Mouse (Mus musculus) lung, embryonic 15.5 days (tissue): ENCODE results near the gene H2afy. TPM values are rescaled to one million over a fixed set of nuclear protein-coding genes. Genes with fewer than 3 reads are reported as not detected.

Experiments used
- ATAC-seq: fragments of 200-750 bp; cut with Nextera tagmentation; 2 replicates; pipeline ENCODE4 v1.8.0; 2017; ENCODE audit warnings: moderate number of reproducible peaks, borderline replicate concordance; ENCODE audit not compliant: low FRiP score, low TSS enrichment; ENCODE audit errors: extremely low read depth
- H3K27ac ChIP-seq: fragments of 300-500 bp; sonication (generic); 2 replicates; pipeline ENCODE4 v1.5.1; 2015; ENCODE audit warnings: moderate library complexity, mild to moderate bottlenecking, inconsistent platforms
- H3K27me3 ChIP-seq: fragments of 300-500 bp; sonication (generic); 2 replicates; pipeline ENCODE4 v1.6.1; 2015; ENCODE audit warnings: inconsistent platforms
- H3K36me3 ChIP-seq: fragments of 300-500 bp; sonication (generic); 2 replicates; pipeline ENCODE4 v1.6.1; 2015; ENCODE audit warnings: inconsistent platforms
- H3K4me1 ChIP-seq: fragments of 300-500 bp; sonication (generic); 2 replicates; pipeline ENCODE4 v1.6.1; 2015; ENCODE audit warnings: inconsistent platforms
- H3K4me2 ChIP-seq: fragments of 300-500 bp; sonication (generic); 2 replicates; pipeline ENCODE4 v1.6.1; 2015; ENCODE audit warnings: inconsistent platforms, mild to moderate bottlenecking, moderate library complexity
- H3K4me3 ChIP-seq: fragments of 300-500 bp; sonication (generic); 2 replicates; pipeline ENCODE4 v1.5.1; 2015; ENCODE audit warnings: mild to moderate bottlenecking, inconsistent platforms
- H3K9ac ChIP-seq: fragments of 300-500 bp; sonication (generic); 2 replicates; pipeline ENCODE4 v1.6.1; 2015; ENCODE audit warnings: inconsistent platforms
- H3K9me3 ChIP-seq: fragments of 300-500 bp; sonication (generic); 2 replicates; pipeline ENCODE4 v1.6.1; 2016; ENCODE audit warnings: inconsistent platforms
- WGBS: fragments of 180-500 bp; shearing (Covaris S2); methylation state at CpG from one replicate; pipeline ENCODE4 v1.1.7; 2015; 5-methylcytosine and 5-hydroxymethylcytosine counted together
- polyA plus RNA-seq: library from polyadenylated mRNA; unstranded; fragments of >200 nt; fragmentation: Nextera tagmentation; extraction: Ambion mirVana; gene quantifications from 2 replicates; pipeline ENCODE4 v1.2.1, GENCODE M21; 2015

H2afy gene
- polyA plus RNA-seq, 1 experiment from 2014 or later = 317 TPM

DNA sequence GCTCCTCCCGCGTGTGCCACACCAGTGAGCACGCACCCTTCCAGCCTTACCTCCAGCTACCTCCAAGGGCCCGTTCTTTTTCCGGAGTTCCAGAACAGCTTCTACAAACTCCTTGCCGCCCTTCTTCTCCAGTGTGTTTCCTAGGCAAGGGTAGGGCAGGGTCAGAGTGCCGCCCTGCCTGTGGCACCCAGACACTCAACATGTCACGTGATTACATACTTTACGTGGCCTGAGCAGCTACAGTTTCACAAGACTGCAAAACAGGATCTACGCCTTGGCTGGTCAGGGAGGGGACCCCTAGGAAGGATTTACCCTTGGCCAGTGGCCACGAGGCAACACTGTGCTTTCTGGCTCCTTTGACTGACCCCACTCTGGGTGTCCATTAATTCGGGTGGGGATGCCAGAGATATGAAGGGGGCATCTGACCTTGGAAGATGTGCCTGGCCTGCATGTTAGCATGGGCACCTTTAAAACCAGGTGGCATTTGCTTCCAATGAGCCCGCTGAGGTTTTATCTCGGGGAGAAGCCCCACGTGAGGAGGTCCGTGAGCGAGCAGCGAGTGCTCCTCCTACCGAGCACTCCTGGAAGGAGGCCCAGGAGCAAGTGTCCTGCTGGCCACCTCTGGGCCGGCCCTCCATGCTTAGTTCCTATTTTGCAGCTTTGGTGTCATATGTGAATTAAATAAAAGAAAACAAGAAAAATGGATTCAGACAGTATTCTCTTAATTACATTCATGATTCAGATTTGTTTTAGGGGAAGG is 51.8 kb downstream of the H2afy start:
- no peak overlapping the region for H3K27ac ChIP-seq
- peaks cover 68% of the 10 kb centered on the region for H3K36me3 ChIP-seq
- H3K4me2 ChIP-seq = no peak overlapping the region
- H3K9ac ChIP-seq = no peak overlapping the region
- no peaks in the 10 kb centered on the region for H3K27me3 ChIP-seq
- no peak for ATAC-seq
- no peak overlapping the region for H3K4me3 ChIP-seq
- 84% methylated on average over 20 of the region's 20 CpGs for WGBS
- H3K9me3 ChIP-seq = no peaks in the 10 kb centered on the region
- no peaks in the 10 kb centered on the region; the same call in 1 of the 2 replicates for H3K4me1 ChIP-seq

DNA sequence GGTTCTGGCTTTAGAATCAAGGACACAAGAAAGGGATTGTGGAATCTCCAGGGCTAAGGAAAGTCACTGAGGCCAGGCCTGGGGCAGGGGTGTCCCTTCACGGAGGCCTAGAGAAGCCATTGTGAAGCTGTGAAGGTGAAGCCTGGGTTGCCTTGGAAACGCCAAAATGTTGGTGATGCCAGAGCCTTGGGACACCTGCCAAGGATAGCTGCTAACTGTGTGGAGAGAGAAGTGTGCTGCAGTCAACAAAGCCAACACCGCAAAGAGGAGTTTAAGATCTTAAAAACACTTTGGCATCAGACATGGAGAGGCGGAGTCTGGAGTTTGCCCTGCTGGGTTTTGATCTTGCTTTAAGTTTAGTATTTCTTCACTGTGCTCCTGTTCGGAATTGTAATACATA is 54.5 kb downstream of the H2afy start:
- H3K36me3 ChIP-seq = peaks cover 78% of the 10 kb centered on the region
- no peaks in the 10 kb centered on the region for H3K9me3 ChIP-seq
- 76% methylated on average over 5 of the region's 5 CpGs for WGBS
- no peak overlapping the region for H3K4me3 ChIP-seq
- no peak overlapping the region for H3K4me2 ChIP-seq
- no peak overlapping the region for H3K9ac ChIP-seq
- H3K27ac ChIP-seq = no peak overlapping the region
- H3K27me3 ChIP-seq = no peaks in the 10 kb centered on the region
- ATAC-seq = no peak
- H3K4me1 ChIP-seq = no peaks in the 10 kb centered on the region; the same call in none of the 2 replicates

DNA sequence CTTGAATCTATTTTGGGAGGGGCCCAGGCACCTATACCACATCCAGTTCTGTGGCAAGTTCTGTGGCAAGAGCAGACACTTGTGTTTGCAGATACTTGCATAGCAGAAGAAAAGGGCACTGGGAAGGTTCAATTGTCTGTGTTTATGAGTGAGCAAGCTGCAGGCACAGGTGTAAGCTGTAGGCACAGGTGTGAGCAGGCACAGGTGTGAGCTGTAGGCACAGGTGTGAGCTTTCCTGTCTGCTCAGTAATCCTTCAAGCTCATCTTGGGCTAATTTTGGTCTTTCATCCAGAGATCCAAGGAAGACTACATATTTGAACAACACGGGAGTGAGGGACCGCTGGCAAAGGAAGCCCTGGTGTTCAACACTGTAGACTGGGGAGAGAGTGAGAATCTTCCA is 56.5 kb downstream of the H2afy start:
- no peak overlapping the region for H3K27ac ChIP-seq
- no peaks in the 10 kb centered on the region for H3K27me3 ChIP-seq
- WGBS = 92% methylated on average over 2 of the region's 2 CpGs
- no peaks in the 10 kb centered on the region; the same call in none of the 2 replicates for H3K4me1 ChIP-seq
- no peak overlapping the region for H3K9ac ChIP-seq
- no peaks in the 10 kb centered on the region for H3K9me3 ChIP-seq
- H3K4me3 ChIP-seq = no peak overlapping the region
- H3K36me3 ChIP-seq = peaks cover 85% of the 10 kb centered on the region
- no peak overlapping the region for H3K4me2 ChIP-seq
- no peak for ATAC-seq

DNA sequence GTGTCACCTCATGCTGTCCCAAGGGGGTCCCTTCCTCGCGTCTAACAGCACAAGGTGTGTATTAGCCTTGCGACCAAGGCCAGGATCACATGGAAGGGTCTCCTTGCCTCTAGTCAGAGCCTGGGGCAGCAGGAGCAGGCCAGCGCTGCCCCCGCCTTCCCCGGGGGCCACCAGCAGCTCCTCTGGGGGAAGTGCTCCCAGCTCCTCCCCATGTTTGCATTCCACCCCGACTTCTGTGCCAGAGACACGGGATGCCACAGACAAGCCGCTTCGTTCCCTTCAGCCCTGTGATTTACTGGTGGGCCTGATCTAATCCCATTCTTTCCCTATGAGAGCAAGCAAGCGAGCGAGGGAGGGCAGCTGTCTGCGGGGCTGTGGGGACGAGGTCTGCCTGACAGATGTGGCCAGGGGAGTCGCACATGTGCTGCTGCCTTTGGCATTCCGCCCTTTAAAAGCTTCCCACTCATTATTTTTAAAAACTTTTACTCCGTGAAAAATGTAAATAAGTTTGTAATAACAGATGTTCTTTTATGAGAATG is 57.4 kb downstream of the H2afy start:
- 57% methylated on average over 17 of the region's 17 CpGs for WGBS
- Histone ChIP-seq H3K9ac (no peak overlapping the region), H3K4me2 (no peak overlapping the region), H3K4me3 (no peak overlapping the region), H3K4me1 (no peaks in the 10 kb centered on the region; the same call in none of the 2 replicates), H3K27me3 (no peaks in the 10 kb centered on the region), H3K9me3 (no peaks in the 10 kb centered on the region), H3K27ac (no peak overlapping the region), H3K36me3 (peaks cover 88% of the 10 kb centered on the region)
- no peak for ATAC-seq

DNA sequence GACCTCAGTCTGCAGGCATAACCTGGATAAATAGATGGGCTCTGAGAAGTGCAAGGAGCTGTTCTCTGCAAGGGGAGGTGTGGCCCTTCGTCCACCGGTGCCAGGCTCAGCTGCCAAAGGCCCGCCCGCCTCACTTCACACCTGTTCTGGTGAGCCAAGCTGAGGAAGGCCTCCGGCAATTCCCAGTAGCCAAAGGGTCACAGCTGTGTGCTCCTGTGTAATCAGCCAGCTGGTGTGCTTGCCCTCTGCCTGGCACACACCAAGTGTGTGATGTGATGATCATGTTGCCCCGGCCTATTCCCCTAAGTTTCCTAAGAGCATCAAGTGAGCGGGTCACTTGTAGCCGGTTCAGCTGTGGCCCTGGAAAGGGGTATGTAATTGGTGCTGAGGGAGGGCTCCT is 60.2 kb downstream of the H2afy start:
- no peak overlapping the region for H3K4me2 ChIP-seq
- ATAC-seq = no peak

DNA sequence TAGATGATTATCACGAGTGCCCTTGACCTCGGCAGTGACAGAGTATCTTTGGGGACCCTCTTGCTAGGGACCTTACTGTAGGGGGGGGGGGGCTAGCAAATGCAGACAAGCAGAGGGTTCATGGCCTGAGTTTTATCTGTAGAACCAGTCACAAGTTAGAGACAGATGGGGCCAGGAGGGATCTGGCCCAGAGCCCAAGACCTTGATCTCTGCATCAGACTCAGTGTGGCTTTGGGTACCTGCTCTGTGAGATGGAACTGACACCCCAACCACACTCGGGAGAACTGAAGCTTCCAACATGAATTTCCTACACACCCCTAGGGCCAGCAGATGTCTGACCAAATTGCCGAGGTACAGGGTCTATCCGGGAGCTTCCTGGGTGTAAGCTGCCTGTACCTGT is 63.0 kb downstream of the H2afy start:
- Histone ChIP-seq H3K4me3 (no peak overlapping the region), H3K27ac (no peak overlapping the region), H3K36me3 (peaks cover 60% of the 10 kb centered on the region), H3K4me1 (no peaks in the 10 kb centered on the region), H3K9me3 (no peaks in the 10 kb centered on the region), H3K9ac (no peak overlapping the region), H3K27me3 (no peaks in the 10 kb centered on the region), H3K4me2 (no peak overlapping the region)
- no peak for ATAC-seq
- WGBS = 78% methylated on average over 5 of the region's 5 CpGs

More for the DNA sequence above, 60.2 kb downstream of the H2afy start:
- Histone ChIP-seq H3K27ac (no peak overlapping the region), H3K9me3 (no peaks in the 10 kb centered on the region), H3K9ac (no peak overlapping the region), H3K4me1 (no peaks in the 10 kb centered on the region; the same call in none of the 2 replicates), H3K4me3 (no peak overlapping the region), H3K27me3 (no peaks in the 10 kb centered on the region), H3K36me3 (peaks cover 84% of the 10 kb centered on the region)
- WGBS = 83% methylated on average over 8 of the region's 8 CpGs

DNA sequence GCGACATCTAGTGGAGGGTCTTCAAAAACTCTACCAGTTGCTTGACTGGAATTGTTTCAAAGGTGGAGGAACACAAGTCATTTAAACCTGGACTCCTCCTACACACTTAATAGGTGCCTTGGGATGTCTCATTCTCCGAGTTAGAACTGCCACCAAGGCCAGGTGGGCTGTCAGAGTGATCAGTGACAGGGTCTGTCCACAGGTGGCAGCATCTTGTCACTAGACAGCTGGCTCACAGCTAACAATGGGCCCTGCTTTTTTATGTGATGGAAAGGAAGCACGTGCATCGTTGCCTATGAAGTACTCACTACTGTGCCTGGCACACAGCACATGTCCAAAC is 63.9 kb downstream of the H2afy start:
- H3K4me2 ChIP-seq = no peak overlapping the region
- no peak overlapping the region for H3K9ac ChIP-seq
- WGBS = 52% methylated on average over 4 of the region's 4 CpGs
- no peak overlapping the region for H3K27ac ChIP-seq
- ATAC-seq = no peak
- H3K36me3 ChIP-seq = peaks cover 52% of the 10 kb centered on the region
- H3K4me3 ChIP-seq = no peak overlapping the region
- no peaks in the 10 kb centered on the region for H3K4me1 ChIP-seq
- H3K9me3 ChIP-seq = no peaks in the 10 kb centered on the region
- H3K27me3 ChIP-seq = no peaks in the 10 kb centered on the region

DNA sequence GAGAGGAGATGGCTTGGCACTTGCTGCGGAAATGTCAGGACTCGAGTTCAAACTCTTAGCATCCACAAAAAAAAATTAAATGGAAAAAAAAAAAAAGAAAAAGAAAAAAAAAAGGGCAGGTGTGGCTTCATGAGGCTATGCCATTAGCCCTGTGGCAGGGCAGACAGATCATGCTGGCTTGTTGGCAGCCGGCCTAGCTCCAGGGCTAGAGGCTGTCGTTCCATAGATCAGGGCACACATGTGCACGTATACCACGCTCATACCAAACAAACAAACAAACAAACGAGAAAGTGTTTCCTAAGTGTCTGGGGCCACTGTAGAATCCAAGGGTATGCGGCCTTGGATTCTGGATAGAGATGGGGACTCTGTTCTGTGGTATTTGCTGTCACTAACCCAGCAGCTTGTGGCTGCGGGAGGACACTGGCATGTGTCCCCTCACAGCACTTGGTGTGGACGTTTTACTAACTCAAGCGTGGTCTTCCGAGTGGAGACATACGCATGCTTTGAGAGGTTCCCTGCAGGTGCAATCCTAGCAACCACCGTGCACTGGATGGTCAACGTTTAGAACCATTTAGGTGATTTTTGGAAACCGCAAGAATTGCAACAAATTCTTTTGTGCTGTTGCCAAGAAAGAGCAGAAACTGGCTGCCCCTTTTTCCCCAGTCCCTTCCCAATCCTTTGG is 64.4 kb downstream of the H2afy start:
- Histone ChIP-seq H3K9me3 (no peaks in the 10 kb centered on the region), H3K4me3 (no peak overlapping the region), H3K36me3 (peaks cover 47% of the 10 kb centered on the region), H3K27me3 (no peaks in the 10 kb centered on the region), H3K9ac (no peak overlapping the region), H3K4me2 (no peak overlapping the region), H3K4me1 (no peaks in the 10 kb centered on the region), H3K27ac (no peak overlapping the region)
- ATAC-seq = no peak
- WGBS = 74% methylated on average over 16 of the region's 16 CpGs

DNA sequence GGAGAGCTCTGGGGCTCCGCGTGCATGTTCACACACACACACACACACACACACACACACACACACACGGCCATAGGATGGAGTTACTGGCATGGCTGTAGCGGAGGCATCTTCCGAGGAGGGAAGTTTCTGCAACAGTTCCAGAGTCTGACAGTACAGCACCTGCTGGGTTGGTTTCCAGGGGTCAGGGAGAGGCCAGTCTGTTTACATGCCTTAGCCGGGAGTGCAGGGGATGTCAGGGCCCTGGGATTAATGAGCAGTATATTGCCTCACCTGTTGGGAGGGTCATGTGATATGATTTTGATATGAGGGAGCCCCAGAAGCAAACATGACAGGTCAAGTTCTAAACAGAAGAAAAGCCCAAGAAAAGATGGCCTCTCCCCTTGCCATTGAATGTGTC is 66.5 kb downstream of the H2afy start:
- Histone ChIP-seq H3K4me2 (no peak overlapping the region), H3K4me1 (no peaks in the 10 kb centered on the region), H3K9ac (no peak overlapping the region), H3K27me3 (no peaks in the 10 kb centered on the region), H3K27ac (no peak overlapping the region), H3K36me3 (peaks cover 28% of the 10 kb centered on the region), H3K9me3 (no peaks in the 10 kb centered on the region), H3K4me3 (no peak overlapping the region)
- WGBS = 46% methylated on average over 6 of the region's 6 CpGs
- ATAC-seq = no peak

DNA sequence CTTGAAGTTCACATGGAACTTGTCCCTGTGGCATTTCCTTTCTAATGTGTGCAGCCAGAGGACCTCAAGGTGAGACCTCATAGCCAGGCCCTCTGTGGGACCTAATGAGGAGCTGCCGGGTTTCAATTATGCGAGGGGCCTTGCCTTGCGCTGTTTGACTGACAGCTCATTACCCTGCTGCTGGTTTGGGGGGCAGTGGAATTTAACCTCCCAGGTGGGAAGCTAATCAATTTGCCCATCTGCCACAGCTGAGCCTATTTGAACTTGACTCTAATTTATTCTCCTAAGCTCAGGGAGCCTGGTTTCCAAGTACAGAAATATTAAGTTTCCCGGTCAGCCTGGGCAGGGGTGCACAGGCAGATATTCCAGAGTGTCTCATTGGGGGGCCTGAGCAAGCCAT is 67.6 kb downstream of the H2afy start:
- Histone ChIP-seq H3K27me3 (no peaks in the 10 kb centered on the region), H3K36me3 (peaks cover 20% of the 10 kb centered on the region), H3K9me3 (no peaks in the 10 kb centered on the region), H3K4me3 (no peak overlapping the region), H3K9ac (no peak overlapping the region), H3K4me1 (no peaks in the 10 kb centered on the region), H3K4me2 (no peak overlapping the region), H3K27ac (no peak overlapping the region)
- ATAC-seq = no peak
- 53% methylated on average over 4 of the region's 4 CpGs for WGBS

DNA sequence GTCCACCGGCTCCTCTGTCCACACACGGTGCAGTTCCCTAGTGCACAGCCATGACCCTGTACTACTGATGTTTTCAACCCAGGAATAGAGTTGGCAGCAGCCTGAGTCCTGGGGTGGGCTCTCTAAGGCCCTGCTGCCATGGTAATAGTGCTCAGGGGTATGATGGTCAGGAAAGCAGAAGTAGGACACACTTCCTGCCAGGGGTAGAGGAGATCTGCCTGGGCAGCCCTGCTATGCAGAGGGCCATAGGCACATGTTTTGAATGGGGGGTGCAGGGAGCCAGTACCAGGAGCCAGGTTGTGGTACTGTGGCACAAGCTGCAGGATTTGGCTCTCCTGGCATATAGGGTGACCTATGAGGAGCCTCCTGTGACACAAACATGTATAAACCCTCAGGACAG is 69.3 kb downstream of the H2afy start:
- WGBS = 86% methylated on average over 2 of the region's 2 CpGs
- H3K27ac ChIP-seq = no peak overlapping the region
- ATAC-seq = no peak
- H3K4me2 ChIP-seq = no peak overlapping the region
- no peaks in the 10 kb centered on the region for H3K27me3 ChIP-seq
- H3K9me3 ChIP-seq = no peaks in the 10 kb centered on the region
- H3K4me3 ChIP-seq = no peak overlapping the region
- H3K36me3 ChIP-seq = peaks cover 8% of the 10 kb centered on the region
- H3K4me1 ChIP-seq = no peaks in the 10 kb centered on the region
- H3K9ac ChIP-seq = no peak overlapping the region

DNA sequence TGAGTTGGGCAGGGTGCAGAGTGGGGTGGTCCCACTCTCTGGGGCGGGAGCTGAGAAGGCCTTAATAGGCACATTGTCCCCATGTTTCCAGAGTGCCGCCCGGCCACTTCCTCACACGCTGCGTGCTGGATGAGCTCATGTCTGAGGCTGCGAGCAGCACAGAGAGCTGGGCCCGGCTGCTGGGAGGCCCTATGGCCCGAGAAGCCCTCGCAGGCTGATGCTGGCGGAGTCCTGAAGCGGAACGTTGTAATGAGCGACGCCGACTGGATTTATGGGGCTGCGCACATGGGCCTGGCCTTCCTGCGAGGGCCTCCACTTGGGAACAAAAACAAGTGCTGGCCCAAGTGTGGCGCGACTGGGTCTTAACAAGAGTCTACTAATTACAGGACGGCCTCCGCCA is 70.0 kb downstream of the H2afy start:
- WGBS = 66% methylated on average over 21 of the region's 21 CpGs
- H3K27ac ChIP-seq = no peak overlapping the region
- no peak overlapping the region for H3K9ac ChIP-seq
- no peak overlapping the region for H3K4me3 ChIP-seq
- H3K27me3 ChIP-seq = no peaks in the 10 kb centered on the region
- no peak for ATAC-seq
- no peaks in the 10 kb centered on the region for H3K4me1 ChIP-seq
- H3K4me2 ChIP-seq = no peak overlapping the region
- peaks cover 3% of the 10 kb centered on the region for H3K36me3 ChIP-seq
- no peaks in the 10 kb centered on the region for H3K9me3 ChIP-seq
